Mouse (Mus musculus): ENCODE results near the gene Lao1. TPM values are rescaled to one million over a fixed set of nuclear protein-coding genes. Genes with fewer than 3 reads are reported as not detected.

The Lao1 gene
- total RNA-seq (2023): not detected in 2 replicates

GRCm38 (mm10) chr4:118961141-118961628, at the start of gene Lao1:
Gene Lao1, plus strand, starts transcription at chr4:118961578.

DNA sequence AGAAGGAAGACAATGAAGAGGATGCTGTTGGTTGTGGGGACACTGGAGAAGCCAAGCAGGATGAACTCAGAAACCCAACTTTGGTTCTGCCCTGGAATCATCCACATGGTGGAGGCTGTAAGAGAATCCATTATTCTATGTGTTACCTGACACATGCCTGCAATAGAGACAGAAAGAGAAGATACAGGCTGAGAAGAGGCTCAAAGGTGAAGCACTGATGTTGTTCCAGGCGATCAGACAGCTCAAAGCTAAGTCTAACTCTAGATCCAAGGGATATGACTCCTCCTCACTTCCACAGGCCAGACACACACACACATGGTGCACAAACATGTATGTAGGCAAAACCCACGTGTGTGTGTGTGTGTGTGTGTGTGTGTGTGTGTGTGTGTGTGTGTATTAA, 44.0 kb upstream of the Lao1 start, which contains the start of gene Olfr1329:
Olfr1329 (minus strand) TSS at position 101 of the 400 bp plus-strand sequence.

GRCm38 (mm10) chr4:118938512-118938911, 22.9 kb upstream of the Lao1 start, which contains the start of gene Olfr1328:
Gene Olfr1328, minus strand, starts transcription at chr4:118938612.

Other genes starting within 250 kb of the Lao1 start
- not detected in 2 replicates for gene Olfr1340, start 241.4 kb upstream of the Lao1 start, total RNA-seq (2023)
- gene Olfr1339, start 229.4 kb upstream of the Lao1 start, total RNA-seq (2023): not detected in 2 replicates
- not detected in 2 replicates for gene Olfr1338, start 202.8 kb upstream of the Lao1 start, total RNA-seq (2023)
- gene Olfr1337, start 179.0 kb upstream of the Lao1 start, total RNA-seq (2023): not detected in 2 replicates
- not detected in 2 replicates for gene Olfr1335, start 151.6 kb upstream of the Lao1 start, total RNA-seq (2023)
- gene Olfr1333, start 125.3 kb upstream of the Lao1 start, total RNA-seq (2023): not detected in 2 replicates
- gene Olfr1331, start 96.9 kb upstream of the Lao1 start, total RNA-seq (2023): not detected in 2 replicates
- gene Olfr1330, start 73.0 kb upstream of the Lao1 start, total RNA-seq (2023): not detected in 2 replicates
- not detected in 2 replicates for gene Olfr1329, start 44.1 kb upstream of the Lao1 start, total RNA-seq (2023)
- not detected in 2 replicates for gene Olfr1328, start 23.0 kb upstream of the Lao1 start, total RNA-seq (2023)
- gene Slc2a1, start 147.1 kb downstream of the Lao1 start, total RNA-seq (2023): 47.9 and 69.2 TPM in 2 replicates
- 3.4 and 5.6 TPM in 2 replicates for gene Zfp691, start 212.6 kb downstream of the Lao1 start, total RNA-seq (2023)
- 3.8 and 7.3 TPM in 2 replicates for gene Ermap, start 228.4 kb downstream of the Lao1 start, total RNA-seq (2023)
- gene Svbp, start 233.7 kb downstream of the Lao1 start, total RNA-seq (2023): 5.2 and 7.2 TPM in 2 replicates